Mouse (Mus musculus) forelimb bud, embryonic 11.5 days (tissue): Measurements from ENCODE around the gene Sec22b.

ENCODE experiments used
- DNase-seq: peaks from one replicate; pipeline ENCODE4 v3.0.0-alpha.2; 2012; ENCODE audit warnings: low read depth, low spot score

The Sec22b gene

DNA sequence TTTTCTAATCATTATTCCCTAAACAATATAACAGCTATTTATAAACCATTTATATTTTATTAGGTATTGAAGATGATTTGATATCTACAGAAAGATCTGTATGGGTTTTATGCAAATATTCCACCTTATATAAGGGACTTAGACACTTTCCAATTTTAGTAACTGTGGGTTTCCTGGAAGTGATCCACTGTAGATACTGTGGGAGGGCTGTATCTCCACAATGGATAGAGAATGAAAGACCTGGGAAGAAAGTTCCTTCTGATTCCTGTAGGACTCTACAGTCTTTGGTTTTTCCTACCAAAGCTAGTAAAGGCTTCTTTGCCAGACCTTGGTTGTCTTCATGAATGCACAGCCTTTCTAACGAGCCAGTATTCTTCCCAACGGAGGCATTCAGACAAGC lies 8.7 kb downstream of the Sec22b start:
- no peak for DNase-seq

DNA sequence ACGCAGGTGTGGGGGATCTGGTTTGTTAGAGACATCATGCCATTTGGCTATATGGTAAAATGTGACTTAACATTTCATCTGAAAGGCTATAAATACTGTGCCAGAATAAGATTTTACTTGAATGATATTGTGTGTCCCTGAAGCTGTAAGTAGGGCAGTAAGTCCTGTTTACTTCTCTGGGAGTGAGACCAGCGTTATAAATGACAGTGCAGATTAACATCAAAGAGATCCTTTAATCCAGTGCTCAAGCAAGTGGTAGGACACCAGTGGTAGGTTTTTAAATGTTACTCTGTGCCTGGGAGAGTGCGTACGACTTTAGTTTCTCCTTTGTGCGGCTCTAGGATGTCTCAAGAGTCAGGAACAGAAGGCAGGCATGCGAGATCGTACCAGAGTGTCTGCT lies 10.1 kb downstream of the Sec22b start:
- no peak for DNase-seq

DNA sequence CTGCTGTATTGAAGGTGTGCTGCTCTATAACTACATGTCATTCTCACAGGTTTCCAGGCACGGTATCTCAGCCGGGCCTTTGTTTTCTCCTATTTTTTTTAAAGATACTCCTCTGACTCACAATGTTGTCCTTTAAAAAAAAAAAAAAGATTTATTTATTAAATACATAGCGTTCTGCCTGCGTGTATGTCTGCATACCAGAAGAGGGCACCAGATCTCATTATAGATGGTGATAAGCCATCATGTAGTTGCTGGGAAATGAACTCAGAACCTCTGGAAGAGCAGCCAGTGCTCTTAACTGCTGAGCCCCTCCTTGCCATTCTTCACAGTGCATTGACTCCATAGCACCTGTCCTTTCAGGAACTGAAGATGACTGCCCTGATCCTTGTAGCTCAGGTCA lies 14.1 kb downstream of the Sec22b start:
- DNase-seq: no peak

DNA sequence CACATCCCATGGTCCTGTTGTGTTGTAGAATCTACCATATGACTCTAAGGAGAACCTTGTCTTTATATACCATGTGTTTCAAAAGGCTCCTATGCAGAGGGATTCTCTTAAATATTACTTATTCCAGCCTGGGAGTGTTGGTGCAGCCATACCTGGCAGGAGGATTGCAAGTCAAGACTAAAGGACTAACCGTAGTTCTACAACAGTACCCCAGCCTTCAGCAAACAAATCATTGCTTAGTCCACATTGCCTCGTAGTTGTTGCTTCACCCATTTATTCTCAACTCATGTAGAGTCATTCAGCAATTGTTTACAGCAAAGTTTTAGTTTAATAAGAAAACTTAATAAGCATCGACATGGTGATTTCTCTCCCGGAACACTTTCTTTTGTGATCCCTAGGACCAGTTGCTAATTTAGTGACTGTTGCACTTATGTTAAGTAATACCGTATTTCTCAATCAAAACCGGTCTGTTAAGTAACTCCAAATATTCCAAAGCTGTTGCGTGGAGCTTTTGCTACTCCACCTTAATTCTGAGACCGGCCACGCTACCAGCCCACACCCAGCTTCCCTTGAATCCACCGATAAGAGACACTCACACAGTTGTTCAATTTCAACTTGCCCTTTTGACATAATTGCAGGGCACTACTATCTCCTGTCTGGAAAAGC lies 18.0 kb downstream of the Sec22b start:
- DNase-seq: no peak

DNA sequence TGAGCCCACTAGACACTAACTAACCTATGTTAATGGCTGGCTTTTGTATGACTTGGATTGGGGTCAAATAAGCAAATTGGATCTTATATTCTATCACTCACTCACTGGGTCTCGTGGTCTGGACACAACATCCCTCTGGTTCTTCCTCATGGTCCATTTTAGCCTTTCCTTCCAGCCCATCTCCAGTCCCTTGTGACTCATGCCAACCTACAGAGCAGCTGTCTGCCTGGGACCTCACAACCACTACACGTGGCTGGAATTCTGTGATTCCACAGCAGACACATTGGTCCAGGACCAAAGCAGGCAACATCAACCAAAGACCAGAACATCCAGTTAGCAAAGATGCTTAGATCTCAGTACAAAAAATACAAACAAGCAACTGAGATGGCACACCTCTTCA lies 24.3 kb downstream of the Sec22b start:
- DNase-seq: no peak

DNA sequence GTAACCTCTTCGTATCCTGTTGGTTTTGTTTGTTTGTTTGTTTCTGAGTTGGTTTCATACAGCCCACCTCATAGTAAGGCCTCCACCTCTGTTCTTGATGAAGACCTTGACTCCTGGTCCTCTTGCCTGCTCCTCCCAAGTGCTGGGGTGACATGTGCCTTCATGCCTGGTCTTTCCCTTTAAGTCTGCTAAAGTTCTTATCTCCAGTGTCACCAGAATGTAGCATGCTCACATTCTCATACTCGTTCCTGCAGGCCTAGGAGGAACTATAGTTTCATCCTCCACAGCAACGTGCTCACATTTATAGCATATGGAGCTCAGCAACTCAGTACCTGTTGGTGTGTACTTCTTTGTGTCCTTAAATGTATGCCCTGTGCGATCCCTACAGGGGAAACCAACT lies 26.3 kb downstream of the Sec22b start:
- DNase-seq: no peak

DNA sequence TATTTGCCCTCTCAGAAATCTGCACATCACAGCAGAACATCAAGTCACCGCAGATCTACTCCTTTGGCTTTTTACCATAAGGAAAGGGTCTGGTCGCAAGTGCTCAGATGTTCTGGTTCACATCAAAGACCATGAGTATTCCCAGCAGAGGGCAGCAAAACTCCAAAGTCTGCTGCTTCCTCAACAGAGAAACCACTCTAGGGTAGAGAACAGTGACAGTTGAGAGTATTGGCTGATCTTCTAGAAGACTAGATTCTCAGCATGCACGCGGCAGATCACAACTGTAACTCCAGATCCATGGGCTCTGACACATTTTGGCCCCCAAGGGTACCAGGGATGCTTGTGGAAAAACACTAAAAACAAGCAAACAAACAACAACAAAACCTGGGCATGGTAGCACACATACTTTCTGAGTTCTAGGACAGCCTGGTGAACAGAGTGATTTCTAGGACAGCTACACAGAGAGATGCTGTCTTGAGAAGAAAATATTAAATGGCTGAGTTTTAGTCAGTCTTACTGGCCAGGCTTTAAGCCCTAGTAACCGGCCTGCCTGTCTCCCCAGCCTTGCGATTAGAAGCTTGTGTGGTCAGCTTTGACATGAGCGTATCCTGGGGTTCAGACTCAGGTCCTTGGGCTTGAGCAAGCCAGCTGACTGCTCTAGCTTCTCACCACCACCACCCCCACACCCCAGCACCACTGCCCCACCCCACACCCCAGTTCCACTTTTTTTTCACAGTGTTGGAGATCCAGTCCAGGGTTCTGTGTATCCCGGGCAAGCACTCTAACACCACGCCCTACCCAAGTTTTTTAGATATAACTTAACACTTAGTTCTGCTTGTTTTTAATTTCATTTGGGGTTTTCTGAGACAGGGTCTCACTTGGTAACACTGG lies 28.2 kb downstream of the Sec22b start:
- DNase-seq: peak; percentile 86

DNA sequence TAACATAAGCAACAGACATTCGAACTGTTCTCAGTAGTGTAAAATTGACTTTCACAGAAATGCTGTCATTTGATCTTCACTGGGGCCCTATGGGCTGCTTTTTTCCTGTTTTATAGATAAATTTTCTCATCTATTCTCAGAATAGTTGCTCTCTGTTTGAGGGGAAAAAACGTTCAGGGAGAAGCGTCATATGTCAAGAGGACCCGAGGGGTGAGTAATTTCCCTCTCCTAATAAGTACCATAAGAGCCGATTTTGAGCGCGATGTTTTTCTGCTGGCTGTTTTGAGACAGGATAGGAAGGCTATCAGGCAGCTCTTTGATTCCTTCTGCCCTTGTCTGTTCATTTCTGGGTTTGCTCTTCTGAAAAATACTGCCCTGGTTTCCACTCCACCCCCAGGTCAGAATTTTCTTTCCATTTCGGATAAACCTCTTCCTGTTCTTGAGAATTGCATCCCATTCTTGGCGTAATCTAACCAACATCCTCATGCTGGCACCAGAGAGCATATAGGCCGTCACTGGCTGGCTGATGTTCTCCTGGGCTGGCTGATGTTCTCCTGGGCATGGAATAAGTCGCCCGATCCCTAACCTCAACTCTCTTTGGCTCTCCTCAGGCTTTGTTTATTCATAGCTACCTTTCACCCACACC lies 29.3 kb downstream of the Sec22b start:
- no peak for DNase-seq

DNA sequence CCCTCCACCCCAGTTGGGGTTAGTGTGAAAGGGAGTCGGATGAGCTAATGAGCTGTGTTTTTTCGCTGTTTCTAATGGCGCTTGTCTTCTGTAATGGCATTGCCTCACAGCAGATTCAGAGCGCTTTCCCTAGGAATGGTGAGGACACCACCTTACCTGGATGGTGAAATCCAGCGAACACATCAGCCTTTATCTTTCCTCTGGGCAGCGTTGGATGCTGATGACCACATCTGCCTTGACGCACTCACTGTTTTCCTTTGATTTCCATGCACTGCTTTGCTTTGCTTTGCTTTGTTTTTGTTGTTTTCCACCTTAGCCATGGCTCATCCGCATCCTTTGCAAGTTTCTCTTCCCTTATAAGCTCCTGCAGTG lies 29.8 kb downstream of the Sec22b start:
- no peak for DNase-seq

DNA sequence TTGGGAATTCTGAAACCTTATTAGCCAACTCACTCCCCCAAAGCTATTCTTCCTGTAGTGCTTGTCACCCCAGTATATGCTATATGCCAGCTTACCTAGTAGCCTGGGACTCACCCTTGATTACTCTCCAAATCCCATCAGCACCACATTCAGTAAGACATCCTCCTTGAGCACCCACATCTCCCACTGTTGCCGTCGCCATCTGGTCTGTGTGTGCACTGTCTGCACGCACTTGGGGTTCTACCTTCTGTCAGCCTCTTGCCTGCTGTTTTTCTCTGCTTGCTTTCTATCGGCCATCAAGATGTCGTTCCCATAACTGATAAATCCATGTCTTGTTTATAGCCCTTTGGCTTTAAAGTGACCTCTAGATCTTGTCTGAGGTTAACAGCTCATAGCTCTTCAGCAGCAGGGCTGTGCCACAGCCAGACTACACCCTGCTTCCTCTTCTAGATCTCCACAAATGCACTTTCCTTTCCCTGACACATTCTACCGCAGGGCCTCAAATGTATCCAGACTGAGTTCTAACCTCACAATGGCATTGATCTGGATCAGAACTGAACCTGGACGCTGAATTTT lies 30.4 kb downstream of the Sec22b start:
- no peak for DNase-seq

DNA sequence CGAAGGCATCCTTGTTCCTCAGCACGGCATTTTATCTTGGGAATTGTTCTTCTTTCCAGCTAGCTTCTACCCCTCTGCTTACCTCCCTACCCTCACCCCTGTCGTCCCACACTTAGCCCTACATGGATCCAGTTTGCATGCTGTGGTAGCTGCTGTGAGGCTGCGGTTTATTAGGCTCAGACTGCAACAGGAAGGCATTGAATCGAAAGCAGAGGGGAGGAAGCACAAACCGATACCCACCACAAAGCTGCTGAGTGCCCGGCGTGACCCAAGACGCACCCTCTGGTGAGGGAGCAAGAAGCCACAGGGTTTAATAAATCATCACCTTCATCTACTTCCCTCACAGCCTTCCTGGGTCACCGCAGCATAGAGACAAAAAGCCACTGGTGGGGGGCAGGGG lies 31.1 kb downstream of the Sec22b start:
- DNase-seq: peak; percentile 51

DNA sequence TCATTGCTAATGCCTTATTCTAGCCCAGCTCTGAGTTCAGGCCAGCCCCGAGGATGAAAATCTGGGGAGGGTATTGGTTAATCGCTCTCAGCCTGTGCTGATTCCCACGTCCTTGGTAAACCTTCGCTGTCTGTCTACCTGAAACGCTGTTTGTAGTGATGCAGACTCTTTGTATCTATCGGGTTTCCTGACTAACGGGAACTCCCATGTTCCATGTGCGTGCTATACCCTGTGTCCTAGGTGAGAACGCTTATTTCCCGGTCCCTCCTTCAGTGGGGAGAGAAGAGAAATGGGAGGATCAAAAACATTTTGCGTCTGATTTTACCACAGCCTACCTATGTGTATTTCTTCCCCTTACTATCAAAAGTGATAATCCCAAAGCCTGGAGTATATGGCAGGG lies 31.8 kb downstream of the Sec22b start:
- no peak for DNase-seq

DNA sequence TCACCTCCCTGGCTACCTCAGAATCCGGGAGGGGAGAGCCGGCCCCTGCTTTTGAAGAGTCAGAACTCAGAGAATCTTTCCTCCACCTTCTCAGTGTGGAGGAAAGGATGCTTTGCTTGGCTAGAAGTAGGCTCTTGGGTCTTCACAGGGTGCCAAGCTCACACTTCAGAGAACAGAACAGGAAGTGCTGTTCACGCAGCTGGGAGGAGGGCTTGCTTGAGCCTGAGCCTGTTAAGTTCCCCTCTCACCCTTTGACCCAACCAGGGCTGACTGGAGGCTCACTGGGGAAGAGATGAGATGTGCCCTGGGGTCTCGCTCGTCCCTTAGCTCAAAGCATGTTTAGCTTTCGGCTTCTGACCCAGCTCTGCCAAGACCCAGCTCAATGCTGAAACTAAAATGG lies 32.3 kb downstream of the Sec22b start:
- DNase-seq: no peak

DNA sequence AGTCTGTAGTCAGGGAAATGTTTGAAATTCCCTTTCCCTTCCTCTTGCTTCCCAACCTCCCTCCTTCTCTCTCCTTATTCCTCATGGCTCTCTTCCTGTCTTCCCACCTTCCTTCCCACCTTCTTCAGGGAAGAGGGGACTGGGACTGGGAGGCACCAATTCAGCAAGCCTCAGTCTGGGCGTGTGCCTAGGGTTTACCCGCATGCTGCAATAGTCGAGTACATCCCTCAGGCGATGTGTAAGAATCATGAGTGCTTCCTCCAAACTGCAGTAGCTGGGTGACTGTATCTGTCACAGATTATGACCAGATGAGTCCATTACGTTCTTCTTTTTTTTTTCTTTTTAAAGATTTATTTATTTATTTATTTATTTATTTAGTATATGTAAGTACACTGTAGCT lies 32.8 kb downstream of the Sec22b start:
- DNase-seq: no peak

DNA sequence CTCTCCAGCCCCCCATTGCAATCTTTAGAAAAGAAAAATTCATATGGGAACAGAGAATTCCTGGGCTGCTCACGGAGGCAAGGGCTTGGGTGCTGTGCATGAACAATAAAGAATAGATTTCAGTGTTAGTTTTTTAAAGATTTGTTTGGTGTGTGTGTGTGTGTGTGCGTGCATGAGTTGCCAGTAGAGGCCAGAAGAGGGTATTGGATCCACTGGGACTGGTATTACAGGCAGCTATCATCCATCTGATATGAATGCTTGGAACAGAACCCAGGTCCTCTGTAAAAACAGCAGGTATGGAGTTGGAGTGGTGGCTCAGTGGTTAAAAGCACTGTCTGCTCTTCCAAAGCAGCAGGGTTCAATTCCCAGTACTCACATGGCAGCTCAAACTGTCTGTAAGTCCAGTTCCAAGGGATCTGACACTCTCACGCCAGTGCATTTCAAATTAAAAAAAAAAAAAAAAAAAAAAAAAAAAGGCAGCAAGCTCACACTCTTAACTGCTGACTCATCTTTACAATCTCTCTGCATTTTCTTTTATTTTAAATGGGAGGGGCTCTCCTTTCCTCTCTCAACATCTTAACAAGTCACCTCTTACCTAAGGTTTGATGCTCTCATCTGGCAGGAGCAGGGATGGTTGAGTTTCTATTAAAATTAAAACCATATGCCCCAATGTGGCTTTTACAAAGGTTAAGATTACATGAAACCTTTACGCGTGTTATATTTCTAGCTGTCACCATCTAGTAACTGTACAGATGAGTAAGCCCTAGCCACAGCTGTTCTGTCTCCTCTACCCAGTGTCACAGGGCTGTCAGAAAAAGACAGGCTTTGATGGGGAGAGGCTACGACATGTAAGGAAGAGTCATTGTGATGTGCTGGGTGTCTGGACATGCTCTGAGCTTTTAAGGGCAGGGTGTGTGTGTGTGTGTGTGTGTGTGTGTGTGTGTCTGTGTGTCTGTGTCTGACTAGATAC lies 33.6 kb downstream of the Sec22b start:
- peak; percentile 59 for DNase-seq

DNA sequence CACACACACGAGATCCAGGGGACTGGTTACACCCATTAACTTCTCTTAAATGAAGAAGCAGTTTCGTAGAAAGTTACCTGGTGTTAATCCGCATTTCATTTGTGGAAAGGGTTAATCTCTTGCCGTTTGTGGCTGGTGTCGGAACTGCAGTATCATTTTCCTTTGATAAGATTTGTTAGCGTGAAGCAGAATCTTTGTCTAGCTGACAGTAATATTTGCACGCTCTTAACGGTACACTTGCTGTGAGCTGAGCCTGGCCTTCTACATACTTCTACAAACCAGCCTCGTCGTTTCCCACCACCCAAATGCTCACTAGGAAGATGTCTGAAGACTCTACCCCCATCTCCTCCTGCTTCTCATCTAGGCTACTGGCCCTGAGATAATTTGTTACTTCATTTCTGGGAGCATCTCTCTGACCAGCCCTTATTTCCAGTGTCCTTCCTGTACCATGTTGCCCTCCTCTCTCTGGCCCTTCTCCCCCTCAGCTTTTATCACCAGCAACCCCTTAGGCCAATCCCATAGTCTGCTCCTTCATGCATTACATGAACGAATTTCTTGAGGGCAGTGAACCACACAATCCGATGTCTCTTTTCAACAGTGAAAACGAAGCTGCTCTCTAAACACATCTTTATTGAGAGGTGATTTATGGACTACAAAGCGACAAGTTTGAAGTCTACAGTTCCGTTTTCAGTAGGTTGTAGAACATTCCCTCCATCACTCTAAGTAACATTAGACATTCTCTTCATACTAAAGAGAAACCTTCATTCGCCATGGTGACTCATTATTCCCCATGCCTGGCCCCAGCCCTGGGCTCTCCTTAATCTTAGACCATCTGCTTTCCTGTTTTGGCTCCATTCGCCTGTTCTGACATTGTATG lies 36.3 kb downstream of the Sec22b start:
- no peak for DNase-seq

DNA sequence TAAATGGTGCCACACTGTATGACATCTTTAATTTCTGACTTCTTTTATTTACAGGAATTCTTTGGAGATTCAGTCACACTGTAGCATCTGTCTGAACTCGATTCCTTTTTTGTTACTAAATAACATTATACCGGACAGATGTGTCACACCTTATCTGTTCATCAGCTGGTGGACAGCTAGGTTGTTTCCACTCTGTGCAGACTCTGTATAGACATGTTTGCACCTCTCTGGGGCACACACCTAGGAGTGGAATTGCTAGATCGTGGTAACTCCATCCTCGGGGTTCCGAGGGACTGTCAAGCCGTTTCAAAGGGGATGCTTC lies 36.9 kb downstream of the Sec22b start:
- DNase-seq: no peak

DNA sequence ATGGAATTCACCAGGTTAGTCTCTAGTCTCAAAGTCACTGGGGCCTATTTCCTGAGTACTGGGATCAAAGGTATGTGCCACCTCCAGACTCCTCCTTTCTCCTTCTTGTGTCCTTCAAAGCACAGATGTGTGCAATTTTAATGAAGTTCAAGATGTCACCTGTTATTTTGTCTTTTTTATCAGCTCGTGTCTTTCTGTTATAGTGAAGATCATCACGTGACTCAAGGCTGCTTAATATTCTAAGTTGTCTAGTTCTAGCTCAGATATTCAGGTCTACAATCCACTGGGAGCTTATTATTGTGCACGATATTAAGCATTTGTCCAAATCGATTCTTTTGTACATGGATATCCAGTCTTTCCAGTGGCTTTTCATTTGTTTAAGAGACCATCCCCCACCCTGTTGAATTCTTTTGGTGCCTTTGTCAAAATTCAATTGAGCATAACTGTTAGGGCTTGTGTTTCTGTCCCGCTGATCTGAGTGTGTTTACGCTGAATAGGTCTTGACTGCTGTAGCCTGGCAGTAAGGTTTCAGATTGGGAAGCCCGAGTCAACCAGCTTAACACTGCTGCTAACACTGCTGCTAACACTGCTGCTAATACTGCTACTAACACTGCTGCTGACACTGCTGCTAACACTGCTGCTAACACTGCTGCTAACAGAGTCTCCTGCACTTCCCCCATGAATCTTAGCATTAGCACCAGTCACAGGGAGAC lies 38.0 kb downstream of the Sec22b start:
- no peak for DNase-seq

DNA sequence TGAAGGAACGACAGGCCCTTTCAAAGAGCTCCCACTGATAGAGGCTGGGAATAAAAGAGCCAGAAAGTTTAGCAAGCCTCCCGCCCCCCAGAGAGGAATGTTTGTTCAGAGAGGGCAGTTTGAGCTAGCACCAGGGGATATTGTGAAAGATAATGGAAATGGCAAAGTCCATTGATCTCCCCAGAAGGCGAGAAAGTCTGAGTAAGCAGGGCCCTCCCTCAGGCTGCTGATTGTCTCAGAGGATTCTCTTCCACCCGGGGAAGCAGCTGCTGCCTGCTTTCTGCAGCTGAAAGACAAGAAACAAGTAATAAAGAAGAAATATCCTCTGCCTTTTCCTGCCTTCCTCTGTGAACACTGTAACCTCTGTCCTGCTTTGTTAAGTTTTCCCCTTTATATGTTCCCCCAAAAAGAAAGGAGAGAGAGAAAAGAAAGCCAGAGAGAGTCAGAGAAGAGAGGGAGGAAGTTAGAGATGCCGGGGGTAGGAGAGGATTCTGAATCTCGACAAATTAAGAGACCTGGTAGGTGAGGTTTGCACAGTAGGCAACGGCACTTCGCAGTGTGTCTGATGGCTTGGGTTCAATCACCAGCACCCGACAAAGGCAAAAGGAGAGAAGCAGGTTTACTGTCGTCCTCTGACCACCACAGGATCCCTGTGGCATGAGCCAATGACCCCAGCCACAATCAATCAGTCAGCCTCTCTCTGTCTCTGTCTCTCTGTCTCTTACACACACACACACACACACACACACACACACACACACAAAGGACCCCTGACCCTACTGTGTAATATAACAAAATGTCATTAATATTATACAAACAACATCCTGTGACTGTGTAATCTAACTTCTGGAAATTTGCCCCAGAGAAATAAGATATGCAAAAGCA lies 38.9 kb downstream of the Sec22b start:
- no peak for DNase-seq
